Mouse (Mus musculus): ENCODE measurements around the gene Hipk4. TPM values are rescaled to one million over a fixed set of nuclear protein-coding genes. Genes with fewer than 3 reads are reported as not detected.

The Hipk4 gene
- polyA plus RNA-seq (2012; rRNA removed): 1.7 and 2.3 TPM in 2 replicates

DNA sequence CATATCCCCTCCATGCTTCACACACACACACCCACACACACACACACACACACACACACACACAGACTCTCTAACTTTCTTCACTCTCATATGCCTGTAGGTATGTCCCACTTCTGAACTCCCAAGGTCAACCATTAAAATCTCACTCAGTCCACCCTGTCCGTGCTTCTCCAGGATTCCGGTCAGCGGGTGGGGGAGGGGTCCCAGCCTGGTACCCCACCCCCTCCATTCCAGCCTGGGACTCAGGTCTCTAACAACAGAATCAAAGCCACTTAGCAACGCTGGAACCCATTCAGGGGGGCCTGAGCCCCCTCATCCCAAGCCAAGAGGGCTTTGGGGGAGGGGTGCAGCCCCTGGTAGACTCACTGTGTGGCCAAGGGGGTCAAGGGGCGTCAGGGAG is at the start of gene Hipk4:
Gene Hipk4 (plus strand): TSS at position 301 of the 400 bp plus-strand sequence.

DNA sequence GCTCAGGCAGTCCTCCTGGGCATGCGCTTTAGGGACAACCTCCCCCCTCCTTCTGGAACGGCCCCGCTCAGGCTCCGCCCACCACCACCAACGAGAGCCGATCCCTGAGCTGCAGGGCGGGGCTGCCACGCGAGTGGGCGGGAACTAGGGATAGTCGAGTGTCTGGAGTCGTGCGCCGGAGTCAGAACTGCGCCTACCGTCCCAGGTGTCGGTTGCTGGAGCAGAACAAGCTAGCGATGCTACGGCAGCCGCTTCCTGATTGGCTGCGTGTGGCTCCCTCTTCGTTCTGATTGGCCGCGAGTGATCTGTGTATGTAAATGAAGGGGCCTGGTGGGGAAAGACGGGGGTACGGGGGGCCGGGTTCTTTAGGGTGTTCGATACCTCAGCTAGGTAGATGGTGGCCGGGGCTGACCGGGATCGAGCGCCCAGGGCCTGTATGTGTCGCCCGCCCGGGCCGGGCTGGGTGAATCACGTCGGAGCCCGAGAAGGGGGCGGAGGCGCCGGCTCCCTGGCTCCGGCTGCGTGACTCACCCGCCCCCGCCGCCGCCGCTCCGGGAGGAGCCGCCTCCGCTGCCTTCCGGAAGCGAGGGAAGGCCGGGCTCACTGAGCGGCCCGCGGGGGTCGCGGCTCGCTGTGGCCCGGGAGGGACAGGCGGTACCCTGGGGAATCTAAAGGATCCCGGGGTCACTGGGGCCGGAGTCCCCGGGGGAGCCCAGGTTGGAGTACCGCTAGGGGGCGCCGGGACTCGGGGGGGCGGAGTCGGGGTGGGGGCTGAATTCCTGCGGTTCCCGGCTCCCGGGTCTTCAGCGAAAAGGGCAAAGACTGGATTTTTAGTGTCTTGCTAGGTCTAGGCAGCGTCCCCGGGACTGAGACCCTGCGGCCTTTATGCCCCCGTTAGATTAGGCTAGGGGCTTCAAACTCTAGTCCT is 36.0 kb upstream of the Hipk4 start, which contains the start of gene Sertad1:
Gene Sertad1 (plus strand): TSS at position 141 of the 928 bp plus-strand sequence.

DNA sequence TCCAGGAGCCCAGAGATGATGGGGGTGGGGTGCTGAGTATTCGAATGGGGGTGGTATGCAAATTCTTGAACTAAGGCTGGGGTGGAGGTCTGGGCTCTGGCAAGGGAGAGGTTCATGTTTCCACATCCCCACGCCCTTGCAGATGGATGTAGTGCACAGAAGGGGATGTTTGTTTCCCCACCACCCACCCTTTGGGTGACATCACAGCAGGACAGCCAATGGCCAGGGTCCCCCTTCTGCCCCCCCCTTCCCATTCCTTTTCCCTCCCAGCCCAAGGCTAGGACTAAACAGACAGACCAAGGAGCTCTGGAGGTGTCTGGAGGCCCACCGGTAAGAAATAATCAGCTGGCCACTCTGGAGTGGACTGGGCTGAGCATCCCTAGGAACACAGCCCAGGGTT is 24.0 kb upstream of the Hipk4 start, which contains the start of gene Prx:
Gene Prx (plus strand): TSS at position 289 of the 400 bp plus-strand sequence.

DNA sequence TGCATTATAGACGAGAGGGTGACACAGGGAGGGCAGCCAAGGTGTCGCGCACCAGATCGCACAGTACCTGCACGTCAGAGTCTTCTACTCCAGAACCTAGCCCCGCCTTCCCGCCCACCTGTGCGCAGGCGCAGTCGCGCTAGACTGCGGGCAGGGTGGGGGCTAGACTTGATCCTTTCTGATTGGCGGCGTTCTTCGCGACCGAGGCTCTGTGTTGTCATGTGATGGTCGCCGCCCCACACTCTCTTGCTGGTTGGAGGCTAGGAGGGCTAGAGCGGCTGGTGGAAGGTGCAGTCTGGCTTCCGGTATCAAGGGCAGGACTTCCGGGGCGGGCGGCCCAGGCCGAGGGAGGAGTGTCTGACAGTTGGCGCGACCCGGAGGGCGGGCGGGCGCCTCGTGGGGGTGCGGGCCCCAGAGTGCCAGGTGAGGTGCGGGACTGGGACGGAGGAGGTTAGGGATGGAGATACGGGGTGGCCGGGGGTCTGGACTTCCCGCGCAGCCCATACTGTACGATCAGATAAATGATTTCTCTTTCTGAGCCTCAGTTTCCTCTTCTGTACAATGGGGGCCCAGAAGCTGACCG is 30.0 kb downstream of the Hipk4 start, which contains the start of the genes Pld3 and 2310022A10Rik:
Gene Pld3 (minus strand): TSS at position 288 of the 583 bp plus-strand sequence.
Gene 2310022A10Rik (plus strand): TSS at position 303 of the 583 bp plus-strand sequence.

Other genes starting within 250 kb of the Hipk4 start
- 23.4 and 35.0 TPM in 2 replicates for gene Ltbp4, start 185.6 kb upstream of the Hipk4 start, polyA plus RNA-seq (2012; rRNA removed)
- 139 and 156 TPM in 2 replicates for gene Shkbp1, start 167.2 kb upstream of the Hipk4 start, polyA plus RNA-seq (2012; rRNA removed)
- gene Gm20479, start 165.8 kb upstream of the Hipk4 start, polyA plus RNA-seq (2012; rRNA removed): not detected in 2 replicates
- gene Sptbn4, start 75.6 kb upstream of the Hipk4 start, polyA plus RNA-seq (2012; rRNA removed): 19.9 and 20.5 TPM in 2 replicates
- 18.0 and 25.5 TPM in 2 replicates for gene Blvrb, start 75.3 kb upstream of the Hipk4 start, polyA plus RNA-seq (2012; rRNA removed)
- 12.0 and 16.2 TPM in 2 replicates for gene Sertad3, start 49.5 kb upstream of the Hipk4 start, polyA plus RNA-seq (2012; rRNA removed)
- 6.8 and 10.9 TPM in 2 replicates for gene Sertad1, start 36.4 kb upstream of the Hipk4 start, polyA plus RNA-seq (2012; rRNA removed)
- 2.2 and 3.5 TPM in 2 replicates for gene Prx, start 23.9 kb upstream of the Hipk4 start, polyA plus RNA-seq (2012; rRNA removed)
- 131 and 151 TPM in 2 replicates for gene Pld3, start 30.0 kb downstream of the Hipk4 start, polyA plus RNA-seq (2012; rRNA removed)
- gene 2310022A10Rik, start 30.0 kb downstream of the Hipk4 start, polyA plus RNA-seq (2012; rRNA removed): 42.0 and 43.1 TPM in 2 replicates
- gene Akt2, start 68.3 kb downstream of the Hipk4 start, polyA plus RNA-seq (2012; rRNA removed): 70.1 and 73.9 TPM in 2 replicates
- gene Ttc9b, start 130.6 kb downstream of the Hipk4 start, polyA plus RNA-seq (2012; rRNA removed): 36.9 and 44.1 TPM in 2 replicates
- 65.0 and 67.7 TPM in 2 replicates for gene Map3k10, start 151.3 kb downstream of the Hipk4 start, polyA plus RNA-seq (2012; rRNA removed)
- 6.6 and 8.8 TPM in 2 replicates for gene Zfp607b, start 166.1 kb downstream of the Hipk4 start, polyA plus RNA-seq (2012; rRNA removed)
- 31.6 and 40.7 TPM in 2 replicates for gene Zfp60, start 208.1 kb downstream of the Hipk4 start, polyA plus RNA-seq (2012; rRNA removed)